Mouse (Mus musculus): ENCODE measurements around the gene Man1c1. TPM values are rescaled to one million over a fixed set of nuclear protein-coding genes. Genes with fewer than 3 reads are reported as not detected.

Gene Man1c1
- total RNA-seq (2018; cell fraction: chromatin; rRNA removed), result 100 to 1,000 TPM in 17 of 26 experiments, 10 to 100 TPM in 9; 23.6 to 264 (median 114) TPM
- total RNA-seq (2018; cell fraction: cytosol; rRNA removed), result 100 to 1,000 TPM in 12 of 26 experiments, 10 to 100 TPM in 14; 38.4 to 182 (median 88.7) TPM
- total RNA-seq (2018; cell fraction: nucleus; rRNA removed), result 100 to 1,000 TPM in 21 of 26 experiments, 10 to 100 TPM in 5; 58.9 to 299 (median 132) TPM
- polyA plus RNA-seq (2018), result 82.3 to 124 TPM (median 103 TPM) in 3 replicates

- peak within 1 kb of the TSS; percentile 73 for H3K27ac ChIP-seq
- WGBS (ENCODE audit: missing documents), result 1% methylated on average over 59 of the region's 81 CpGs
These were observed at the start of gene Man1c1 for GRCm38 (mm10) chr4:134703835-134704546. Gene Man1c1, minus strand, starts transcription at chr4:134704290.

GRCm38 (mm10) chr4:134753516-134754261 lies 49.6 kb upstream of the Man1c1 start:
- peaks cover 40% of the 10 kb centered on the region; the same call in 1 of the 2 replicates for H3K36me3 ChIP-seq (ENCODE audit: inconsistent target)
- 0 out of 2 replicates have a peak overlapping the region, but pooled peaks have one; percentile 10 for H3K27ac ChIP-seq
- H3K4me3 ChIP-seq (ENCODE audit: inconsistent target), result no peak overlapping the region
- H3K79me2 ChIP-seq (ENCODE audit: inconsistent target), result peaks cover 69% of the 10 kb centered on the region
- 36% methylated on average over 17 of the region's 17 CpGs for WGBS (ENCODE audit: missing documents)

More at GRCm38 (mm10) chr4:134703835-134704546, at the start of gene Man1c1:
- Histone ChIP-seq H3K36me3 (ENCODE audit: inconsistent target) (peaks cover 15% of the 10 kb centered on the region), H3K79me2 (ENCODE audit: inconsistent target) (peaks cover 44% of the 10 kb centered on the region), H3K4me3 (ENCODE audit: inconsistent target) (peak within 1 kb of the TSS; percentile 69)

DNA sequence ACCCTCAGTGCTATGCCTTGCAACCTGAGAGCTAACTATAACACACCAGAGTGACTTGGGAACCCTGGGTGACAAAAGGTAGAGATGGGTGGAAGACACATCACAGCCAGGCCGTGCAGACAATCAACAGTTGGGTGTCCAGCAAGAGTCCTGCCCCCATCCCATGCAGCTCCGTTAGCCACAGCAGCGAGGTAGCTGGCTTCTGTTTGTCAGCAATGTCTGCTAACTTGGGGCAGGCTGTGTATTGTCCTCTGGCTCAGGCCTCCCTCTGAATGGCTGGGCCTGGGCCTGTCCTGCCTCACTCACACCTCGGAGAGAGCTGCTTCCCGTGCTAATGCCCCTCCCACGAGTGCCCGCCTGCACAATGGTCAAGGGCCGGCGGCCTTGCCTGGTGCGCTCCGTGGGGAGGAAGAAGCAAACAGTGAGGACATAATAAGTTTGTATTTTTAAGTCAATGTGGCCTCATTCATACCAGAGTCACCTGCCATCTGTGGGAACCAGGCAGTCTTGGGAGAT lies 48.9 kb upstream of the Man1c1 start:
- Histone ChIP-seq H3K36me3 (ENCODE audit: inconsistent target) (peaks cover 47% of the 10 kb centered on the region; the same call in 1 of the 2 replicates), H3K4me3 (ENCODE audit: inconsistent target) (no peak overlapping the region), H3K79me2 (ENCODE audit: inconsistent target) (peaks cover 62% of the 10 kb centered on the region), H3K27ac (no peak overlapping the region)
- 81% methylated on average over 10 of the region's 11 CpGs for WGBS (ENCODE audit: missing documents)

GRCm38 (mm10) chr4:134751682-134752380 lies 47.7 kb upstream of the Man1c1 start:
- no peak overlapping the region for H3K27ac ChIP-seq
- H3K36me3 ChIP-seq (ENCODE audit: inconsistent target), result peaks cover 58% of the 10 kb centered on the region
- peaks cover 51% of the 10 kb centered on the region for H3K79me2 ChIP-seq (ENCODE audit: inconsistent target)
- no peak overlapping the region for H3K4me3 ChIP-seq (ENCODE audit: inconsistent target)
- 90% methylated on average over 18 of the region's 18 CpGs for WGBS (ENCODE audit: missing documents)

- Histone ChIP-seq H3K79me2 (ENCODE audit: inconsistent target) (peaks cover 41% of the 10 kb centered on the region), H3K4me3 (ENCODE audit: inconsistent target) (no peak overlapping the region), H3K36me3 (ENCODE audit: inconsistent target) (peaks cover 68% of the 10 kb centered on the region), H3K27ac (no peak overlapping the region)
- 61% methylated on average over 6 of the region's 6 CpGs for WGBS (ENCODE audit: missing documents)
These were observed 46.7 kb upstream of the Man1c1 start for GRCm38 (mm10) chr4:134750825-134751224.

DNA sequence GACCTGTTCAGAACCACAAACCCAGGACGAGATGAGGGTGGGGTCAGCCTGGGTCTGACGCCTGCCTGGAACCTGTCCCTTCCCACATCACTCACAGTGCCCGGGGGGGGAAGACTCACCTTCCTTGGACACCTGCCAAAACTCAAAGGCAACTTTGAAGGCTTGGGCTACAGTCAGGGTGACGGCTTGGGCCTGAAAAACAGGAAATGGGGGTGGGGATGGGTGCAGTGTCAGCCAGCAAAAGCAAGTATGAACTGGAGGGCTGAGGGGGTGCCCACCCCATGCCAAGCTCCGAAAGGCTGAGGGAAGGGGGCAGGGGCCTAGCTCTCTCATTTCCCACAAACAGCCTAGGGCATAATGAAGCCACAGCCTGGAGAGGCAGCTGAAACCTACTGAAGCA lies 46.2 kb upstream of the Man1c1 start:
- H3K27ac ChIP-seq, result no peak overlapping the region
- H3K36me3 ChIP-seq (ENCODE audit: inconsistent target), result peaks cover 69% of the 10 kb centered on the region
- peaks cover 35% of the 10 kb centered on the region for H3K79me2 ChIP-seq (ENCODE audit: inconsistent target)
- 49% methylated on average over 5 of the region's 5 CpGs for WGBS (ENCODE audit: missing documents)
- H3K4me3 ChIP-seq (ENCODE audit: inconsistent target), result no peak overlapping the region

- WGBS (ENCODE audit: missing documents), result 49% methylated on average over 21 of the region's 21 CpGs
- no peak overlapping the region for H3K27ac ChIP-seq
These were observed 45.4 kb upstream of the Man1c1 start for GRCm38 (mm10) chr4:134749301-134750030.

DNA sequence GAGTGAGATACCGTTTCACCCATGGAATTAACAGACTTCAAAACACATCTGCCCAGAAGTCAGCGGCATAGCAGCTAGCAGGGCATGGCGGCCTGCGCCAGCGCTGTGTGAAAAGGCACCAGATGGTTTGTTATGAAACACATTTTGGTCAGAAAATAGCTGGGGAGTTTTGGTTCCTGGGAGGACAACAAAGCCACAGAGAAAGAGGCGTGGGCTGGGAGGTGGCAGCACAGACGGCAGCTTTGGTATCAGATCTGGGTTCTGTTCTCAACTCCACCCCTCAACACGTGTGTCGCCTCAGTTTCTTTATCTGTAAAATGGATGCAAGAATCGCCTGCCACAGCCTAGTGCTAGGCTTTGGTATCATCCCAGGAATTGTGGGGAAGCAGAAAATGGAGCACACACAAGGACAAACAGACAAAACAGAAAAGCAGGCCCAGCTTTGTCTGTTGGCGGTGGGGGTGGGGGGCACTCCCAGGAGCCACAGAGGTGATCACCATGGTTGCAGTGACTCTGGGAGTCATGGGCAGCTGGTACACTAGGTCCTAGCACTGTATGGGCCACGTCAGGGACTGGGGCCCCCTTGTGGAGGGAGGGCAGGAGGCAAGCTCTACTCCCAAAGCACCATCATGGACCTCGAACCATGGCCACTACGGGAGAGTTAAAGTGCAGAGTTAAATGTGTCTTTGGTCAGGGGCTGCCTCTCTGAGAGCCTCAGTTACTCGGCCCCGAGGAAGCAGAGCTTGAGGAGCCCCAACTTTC lies 42.0 kb upstream of the Man1c1 start:
- Histone ChIP-seq H3K36me3 (ENCODE audit: inconsistent target) (peaks cover 73% of the 10 kb centered on the region), H3K79me2 (ENCODE audit: inconsistent target) (no peaks in the 10 kb centered on the region), H3K4me3 (ENCODE audit: inconsistent target) (no peak overlapping the region), H3K27ac (no peak overlapping the region)
- 81% methylated on average over 15 of the region's 16 CpGs for WGBS (ENCODE audit: missing documents)

More at GRCm38 (mm10) chr4:134749301-134750030, 45.4 kb upstream of the Man1c1 start:
- Histone ChIP-seq H3K36me3 (ENCODE audit: inconsistent target) (peaks cover 68% of the 10 kb centered on the region), H3K4me3 (ENCODE audit: inconsistent target) (no peak overlapping the region), H3K79me2 (ENCODE audit: inconsistent target) (peaks cover 27% of the 10 kb centered on the region; the same call in 1 of the 2 replicates)

GRCm38 (mm10) chr4:134743881-134744633 lies 40.0 kb upstream of the Man1c1 start:
- no peaks in the 10 kb centered on the region for H3K79me2 ChIP-seq (ENCODE audit: inconsistent target)
- peaks cover 70% of the 10 kb centered on the region for H3K36me3 ChIP-seq (ENCODE audit: inconsistent target)
- 94% methylated on average over 16 of the region's 16 CpGs for whole genome bisulfite sequencing (ENCODE audit: missing documents)
- no peak overlapping the region for H3K27ac ChIP-seq
- no peak overlapping the region for H3K4me3 ChIP-seq (ENCODE audit: inconsistent target)

DNA sequence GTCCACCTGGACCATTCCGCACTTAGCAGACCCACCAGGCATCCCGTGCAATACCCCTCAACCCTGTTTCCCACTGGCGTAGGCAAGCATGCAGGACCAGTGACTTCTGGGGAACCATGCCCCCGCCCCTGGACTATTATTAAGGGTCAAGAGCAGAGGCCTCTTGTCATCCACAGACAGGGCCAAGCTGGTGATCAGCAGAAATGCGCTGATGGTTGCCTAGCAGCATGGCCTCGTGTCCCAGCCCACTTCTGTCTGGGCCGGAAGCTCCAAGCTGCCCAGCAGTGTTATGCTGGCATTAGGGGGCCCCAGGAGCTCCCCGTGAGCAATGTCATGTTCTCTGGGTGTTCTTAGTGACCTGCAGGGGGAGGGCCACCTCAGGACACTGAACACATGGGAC lies 37.9 kb upstream of the Man1c1 start:
- WGBS (ENCODE audit: missing documents), result 92% methylated on average over 8 of the region's 8 CpGs
- Histone ChIP-seq H3K27ac (no peak overlapping the region), H3K79me2 (ENCODE audit: inconsistent target) (no peaks in the 10 kb centered on the region), H3K36me3 (ENCODE audit: inconsistent target) (peaks cover 49% of the 10 kb centered on the region), H3K4me3 (ENCODE audit: inconsistent target) (no peak overlapping the region)

GRCm38 (mm10) chr4:134740186-134740585 lies 36.1 kb upstream of the Man1c1 start:
- Histone ChIP-seq H3K27ac (no peak overlapping the region), H3K4me3 (ENCODE audit: inconsistent target) (no peak overlapping the region), H3K36me3 (ENCODE audit: inconsistent target) (peaks cover 34% of the 10 kb centered on the region), H3K79me2 (ENCODE audit: inconsistent target) (no peaks in the 10 kb centered on the region)
- 98% methylated on average over 4 of the region's 4 CpGs for WGBS (ENCODE audit: missing documents)

DNA sequence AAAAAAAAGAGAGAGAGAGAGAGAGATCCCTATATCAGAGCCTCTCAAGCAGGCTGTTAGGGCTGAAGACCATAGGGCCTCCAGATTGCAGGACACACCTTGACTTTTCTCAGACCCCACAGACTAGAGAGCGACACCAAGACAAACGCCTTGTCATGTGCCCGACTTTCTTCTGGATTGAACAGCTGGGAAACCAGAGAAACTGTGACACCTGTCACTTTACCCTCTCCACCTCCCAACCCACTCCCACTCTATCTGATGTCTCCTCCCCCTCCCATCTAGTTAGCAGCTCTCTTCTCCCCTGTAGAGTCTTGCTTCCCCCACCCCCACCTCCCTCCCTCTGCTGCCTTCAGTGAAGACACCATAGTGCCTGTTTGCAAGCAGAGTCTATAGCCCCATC lies 35.4 kb upstream of the Man1c1 start:
- Histone ChIP-seq H3K79me2 (ENCODE audit: inconsistent target) (no peaks in the 10 kb centered on the region), H3K4me3 (ENCODE audit: inconsistent target) (no peak overlapping the region), H3K27ac (no peak overlapping the region), H3K36me3 (ENCODE audit: inconsistent target) (peaks cover 28% of the 10 kb centered on the region)
- 90% methylated on average over 3 of the region's 3 CpGs for WGBS (ENCODE audit: missing documents)
